Mouse (Mus musculus): ENCODE measurements around the gene Snx21. TPM values are rescaled to one million over a fixed set of nuclear protein-coding genes. Genes with fewer than 3 reads are reported as not detected.

Gene Snx21
- total RNA-seq, 1 experiment from 2014 or later: 5.5 TPM

Other genes with a start within 250 kb of the Snx21 start
- 1.4 TPM in 1 of 3 replicates, not detected in the others for gene Wfdc2, start 223.4 kb upstream of the Snx21 start, total RNA-seq (2017)
- not detected in 3 replicates for gene Spint3, start 212.4 kb upstream of the Snx21 start, total RNA-seq (2017)
- 0.87 TPM in 1 of 3 replicates, not detected in the others for gene Wfdc6a, start 200.4 kb upstream of the Snx21 start, total RNA-seq (2017)
- gene Eppin, start 192.2 kb upstream of the Snx21 start, total RNA-seq (2017): not detected in 3 replicates
- not detected in 3 replicates for gene Wfdc6b, start 172.3 kb upstream of the Snx21 start, total RNA-seq (2017)
- gene Wfdc8, start 172.2 kb upstream of the Snx21 start, total RNA-seq (2017): not detected in 3 replicates
- gene Wfdc16, start 147.0 kb upstream of the Snx21 start, total RNA-seq (2017): not detected in 3 replicates
- not detected in 3 replicates for gene Wfdc10, start 129.8 kb upstream of the Snx21 start, total RNA-seq (2017)
- gene Wfdc9, start 129.2 kb upstream of the Snx21 start, total RNA-seq (2017): not detected in 3 replicates
- not detected in 3 replicates for gene Wfdc11, start 111.7 kb upstream of the Snx21 start, total RNA-seq (2017)
- gene Wfdc13, start 100.7 kb upstream of the Snx21 start, total RNA-seq (2017): not detected in 3 replicates
- not detected in 3 replicates for gene Spint4, start 87.3 kb upstream of the Snx21 start, total RNA-seq (2017)
- not detected in 3 replicates for gene Spint5, start 70.5 kb upstream of the Snx21 start, total RNA-seq (2017)
- gene Wfdc3, start 39.9 kb upstream of the Snx21 start, total RNA-seq (2017): not detected in 3 replicates
- 18.2 to 23.6 TPM (median 20.1 TPM) in 3 replicates for gene Dnttip1, start 39.8 kb upstream of the Snx21 start, total RNA-seq (2017)
- 2.7 to 5.1 TPM (median 3.5 TPM) in 3 replicates for gene Ube2c, start 15.9 kb upstream of the Snx21 start, total RNA-seq (2017)
- not detected in 3 replicates for gene Tnnc2, start 5.9 kb upstream of the Snx21 start, total RNA-seq (2017)
- gene Acot8, start 19.1 kb downstream of the Snx21 start, total RNA-seq (2017): 31.0 to 45.3 TPM (median 42.4 TPM) in 3 replicates
- gene Zswim3, start 19.3 kb downstream of the Snx21 start, total RNA-seq (2017): 1.2 to 5.3 TPM (median 1.9 TPM) in 3 replicates
- gene Zswim1, start 36.9 kb downstream of the Snx21 start, total RNA-seq (2017): 0.67 to 1.8 TPM (median 1.7 TPM) in 3 replicates
- not detected in 3 replicates for gene Spata25, start 42.7 kb downstream of the Snx21 start, total RNA-seq (2017)
- 283 to 459 TPM (median 330 TPM) in 3 replicates for gene Ctsa, start 47.0 kb downstream of the Snx21 start, total RNA-seq (2017)
- gene Neurl2, start 47.6 kb downstream of the Snx21 start, total RNA-seq (2017): 0.97 to 3.0 TPM (median 2.3 TPM) in 3 replicates
- 37.3 to 58.3 TPM (median 46.8 TPM) in 3 replicates for gene Pltp, start 71.9 kb downstream of the Snx21 start, total RNA-seq (2017)
- 60.0 to 62.1 TPM (median 60.1 TPM) in 3 replicates for gene Pcif1, start 93.5 kb downstream of the Snx21 start, total RNA-seq (2017)
- gene Zfp335, start 125.9 kb downstream of the Snx21 start, total RNA-seq (2017): 9.1 to 21.0 TPM (median 12.5 TPM) in 3 replicates
- 1.7 to 19.4 TPM (median 15.0 TPM) in 3 replicates for gene Mmp9, start 155.0 kb downstream of the Snx21 start, total RNA-seq (2017)
- gene Slc12a5, start 175.0 kb downstream of the Snx21 start, total RNA-seq (2017): 0.11 to 1.7 TPM (median 0.29 TPM) in 3 replicates
- gene Ncoa5, start 249.0 kb downstream of the Snx21 start, total RNA-seq (2017): 25.0 to 47.8 TPM (median 37.3 TPM) in 3 replicates